In genomic region chr1:62412019-62412418, GRCm38 (mm10) we compare ENCODE assay signal across 14 mouse cellular contexts.
"Had no signal": no experiment of that assay in that cellular context is flagged by ENCODE, and none has a peak within 500 bp of the region (broad histone marks: within the 10 kb centered on the region; RNA-seq: fewer than 3 reads in every experiment).

No protein-coding gene starts in this region.

- H3K27me3 ChIP-seq: limb, embryonic 15.5 days had no signal

- H3K9ac ChIP-seq: limb, embryonic 12.5 days; limb, embryonic 15.5 days; liver, embryonic 14.5 days; liver, postnatal 0 days had no signal

- H3K4me2 ChIP-seq: limb, embryonic 12.5 days; limb, embryonic 15.5 days; liver, embryonic 11.5 days; midbrain, embryonic 11.5 days had no signal

- DNase-seq: kidney, adult 18-20 months; kidney, postnatal 36 days; left cerebral cortex, postnatal 4 days; liver, postnatal 0 days; midbrain, embryonic 14.5 days; thymus, adult 18-20 months; thymus, postnatal 36 days had no signal

- H3K4me3 ChIP-seq: limb, embryonic 12.5 days; limb, embryonic 15.5 days had no signal

- H3K36me3 ChIP-seq: limb, embryonic 12.5 days; limb, embryonic 15.5 days had no signal

- H3K27ac ChIP-seq: kidney, postnatal 0 days; limb, embryonic 12.5 days; limb, embryonic 15.5 days; liver, embryonic 14.5 days had no signal

- H3K9me3 ChIP-seq: limb, embryonic 12.5 days; limb, embryonic 15.5 days had no signal

- ATAC-seq: intestine, embryonic 16.5 days; liver, postnatal 0 days had no signal
